Mouse (Mus musculus): ENCODE data around the gene Lamc2.

- TF ChIP-seq GATA1 (IDR thresholded peaks at IDR 0.05; ENCODE audit: borderline replicate concordance, low read length) = no peak; the same call in 2 of the 3 replicates
- TF ChIP-seq FLI1 (IDR thresholded peaks at IDR 0.05; ENCODE audit: low read length) = no peak
Measured at GRCm38 (mm10) chr1:153085198-153085597, 101.0 kb downstream of the Lamc2 start.

Data from megakaryocyte, embryonic 14.5 days (primary cell).